Mouse (Mus musculus) hindbrain, embryonic 16.5 days (tissue): ENCODE data around the gene Ube3c. TPM values are rescaled to one million over a fixed set of nuclear protein-coding genes. Genes with fewer than 3 reads are reported as not detected.
"Not testable (repeated sequence)": the region's sequence is repeated elsewhere in the genome, so short reads cannot be mapped to it uniquely, and the experiment has no call there.

Experiments
- ATAC-seq: fragments of 200-750 bp; cut with Nextera tagmentation; 2 replicates; pipeline ENCODE4 v1.8.0; 2017; ENCODE audit warnings: moderate TSS enrichment, moderate library complexity
- H3K27ac ChIP-seq: fragments of 300-500 bp; sonication (generic); 2 replicates; pipeline ENCODE4 v1.5.1; 2014; ENCODE audit warnings: low read depth, mild to moderate bottlenecking, control low read depth, low read length, moderate library complexity
- H3K27me3 ChIP-seq: fragments of 300-500 bp; sonication (generic); replicated peaks from 2 replicates; pipeline ENCODE4 v1.6.1; 2014; ENCODE audit warnings: low read length; ENCODE audit not compliant: control insufficient read depth, insufficient read depth
- H3K36me3 ChIP-seq: fragments of 300-500 bp; sonication (generic); 2 replicates; pipeline ENCODE4 v1.6.1; 2014; ENCODE audit warnings: mild to moderate bottlenecking, low read length, moderate library complexity, mixed read lengths; ENCODE audit not compliant: control insufficient read depth, insufficient read depth
- H3K4me1 ChIP-seq: fragments of 300-500 bp; sonication (generic); 2 replicates; pipeline ENCODE4 v1.6.1; 2014; ENCODE audit warnings: low read depth, low read length; ENCODE audit not compliant: control insufficient read depth, insufficient read depth
- H3K4me2 ChIP-seq: fragments of 300-500 bp; sonication (generic); 2 replicates; pipeline ENCODE4 v1.6.1; 2014; ENCODE audit warnings: mild to moderate bottlenecking, low read length, control low read depth, moderate library complexity
- H3K4me3 ChIP-seq: fragments of 300-500 bp; sonication (generic); 2 replicates; pipeline ENCODE4 v1.5.1; 2014; ENCODE audit warnings: mild to moderate bottlenecking, low read length, control low read depth, moderate library complexity
- H3K9ac ChIP-seq: fragments of 300-500 bp; sonication (generic); 2 replicates; pipeline ENCODE4 v1.6.1; 2014; ENCODE audit warnings: low read depth, mild to moderate bottlenecking, control low read depth, low read length, moderate library complexity
- H3K9me3 ChIP-seq: fragments of 300-500 bp; sonication (generic); 2 replicates; pipeline ENCODE4 v1.6.1; 2014; ENCODE audit warnings: mild to moderate bottlenecking, low read length, moderate library complexity; ENCODE audit not compliant: control insufficient read depth
- WGBS: fragments of 180-500 bp; shearing (Covaris S2); extraction: QIAGEN DNeasy Blood & Tissue Kit; methylation state at CpG from one replicate; pipeline ENCODE4 v1.1.7; 2014; 5-methylcytosine and 5-hydroxymethylcytosine counted together
- polyA plus RNA-seq: library from polyadenylated mRNA; unstranded; fragments of >200 nt; fragmentation: Nextera tagmentation; extraction: Ambion mirVana; gene quantifications from 2 replicates; pipeline ENCODE4 v1.2.1, GENCODE M21; 2015

Gene Ube3c
- polyA plus RNA-seq, 1 experiment from 2014 or later: 19.1 TPM

DNA sequence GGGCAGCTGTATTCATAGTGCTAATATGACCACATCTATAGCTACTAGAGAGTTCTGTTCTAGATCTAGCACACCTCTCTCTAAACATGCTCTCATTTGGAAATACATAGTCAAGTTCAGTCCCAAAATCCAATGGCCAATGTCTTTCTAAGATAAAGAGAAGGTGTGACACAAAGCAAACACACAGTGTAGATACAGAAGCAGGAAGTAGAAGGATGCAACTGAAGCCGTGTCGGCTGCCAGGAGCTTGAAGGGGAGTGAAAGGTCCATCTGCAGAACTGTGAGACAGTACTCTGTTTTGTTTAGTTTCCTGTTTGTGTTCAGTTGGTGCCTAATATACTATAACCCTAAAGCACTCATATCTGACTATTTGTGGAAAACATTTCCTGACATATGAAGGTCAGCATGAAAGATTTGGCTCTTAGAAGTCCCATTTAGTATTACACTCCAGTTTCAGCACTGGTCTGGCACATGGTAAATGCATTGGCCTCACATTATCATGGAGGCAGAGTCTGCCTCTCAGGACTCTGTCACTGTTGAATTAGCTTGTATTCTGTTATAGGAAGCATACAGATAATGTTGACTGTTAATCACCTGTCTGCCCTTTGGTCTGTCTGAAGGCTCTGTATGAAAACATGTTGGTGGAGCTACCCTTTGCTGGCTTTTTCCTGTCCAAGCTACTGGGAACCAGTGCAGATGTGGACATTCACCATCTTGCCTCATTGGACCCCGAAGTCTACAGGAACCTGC, 88.7 kb downstream of the Ube3c start:
- Histone ChIP-seq H3K4me1 (no peaks in the 10 kb centered on the region), H3K9ac (no peak overlapping the region), H3K27ac (no peak overlapping the region), H3K36me3 (peaks cover 18% of the 10 kb centered on the region), H3K27me3 (no peaks in the 10 kb centered on the region), H3K9me3 (no peaks in the 10 kb centered on the region), H3K4me2 (no peak overlapping the region), H3K4me3 (no peak overlapping the region)
- WGBS: 91% methylated on average over 3 of the region's 3 CpGs
- ATAC-seq: no peak

DNA sequence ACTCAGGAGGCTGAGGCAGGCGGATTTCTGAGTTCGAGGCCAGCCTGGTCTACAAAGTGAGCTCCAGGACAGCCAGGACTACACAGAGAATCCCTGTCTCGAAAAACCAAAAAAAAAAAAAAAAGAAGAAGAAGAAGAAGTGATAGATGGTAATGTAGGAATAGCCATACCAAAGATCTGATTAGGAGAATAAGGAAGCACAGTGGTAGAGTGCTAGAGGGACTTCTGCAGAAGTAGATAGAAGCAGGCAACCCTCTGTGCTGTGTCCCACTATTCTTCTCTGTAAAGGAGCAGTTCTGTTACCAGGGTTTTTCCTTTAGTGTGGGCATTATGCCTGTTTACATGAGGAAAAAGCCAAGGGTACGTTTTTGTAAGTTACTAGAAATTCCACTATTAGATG, 92.2 kb downstream of the Ube3c start:
- not testable (repeated sequence) for H3K4me3 ChIP-seq, H3K9ac ChIP-seq, H3K4me2 ChIP-seq, ATAC-seq, H3K27ac ChIP-seq, H3K4me1 ChIP-seq, H3K27me3 ChIP-seq, H3K9me3 ChIP-seq
- WGBS: 94% methylated on average over 4 of the region's 4 CpGs
- peaks cover 30% of the 10 kb centered on the region for H3K36me3 ChIP-seq

DNA sequence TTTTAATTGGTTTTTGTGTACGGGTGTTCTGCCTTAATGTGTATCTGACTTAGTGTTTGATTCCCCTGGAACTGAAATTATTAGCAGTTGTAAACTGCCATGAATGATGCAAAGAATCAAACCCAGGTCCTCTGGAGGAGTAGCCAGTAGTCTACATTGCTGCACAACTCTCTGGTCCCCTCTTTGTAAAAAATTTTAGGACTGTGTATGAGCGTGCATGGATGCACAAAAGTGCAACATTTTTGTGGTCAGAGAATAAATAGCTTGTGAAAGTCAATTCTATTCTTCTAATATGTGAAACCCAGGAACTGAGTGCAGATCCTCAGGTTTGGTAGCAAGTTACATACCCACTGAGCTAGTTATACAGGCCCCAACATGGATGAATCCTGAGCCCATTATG, 96.3 kb downstream of the Ube3c start:
- 94% methylated on average over 2 of the region's 2 CpGs for WGBS
- Histone ChIP-seq H3K4me2 (no peak overlapping the region), H3K27me3 (no peaks in the 10 kb centered on the region), H3K4me1 (no peaks in the 10 kb centered on the region), H3K27ac (no peak overlapping the region), H3K36me3 (peaks cover 25% of the 10 kb centered on the region), H3K9me3 (no peaks in the 10 kb centered on the region), H3K4me3 (no peak overlapping the region), H3K9ac (no peak overlapping the region)
- no peak for ATAC-seq

DNA sequence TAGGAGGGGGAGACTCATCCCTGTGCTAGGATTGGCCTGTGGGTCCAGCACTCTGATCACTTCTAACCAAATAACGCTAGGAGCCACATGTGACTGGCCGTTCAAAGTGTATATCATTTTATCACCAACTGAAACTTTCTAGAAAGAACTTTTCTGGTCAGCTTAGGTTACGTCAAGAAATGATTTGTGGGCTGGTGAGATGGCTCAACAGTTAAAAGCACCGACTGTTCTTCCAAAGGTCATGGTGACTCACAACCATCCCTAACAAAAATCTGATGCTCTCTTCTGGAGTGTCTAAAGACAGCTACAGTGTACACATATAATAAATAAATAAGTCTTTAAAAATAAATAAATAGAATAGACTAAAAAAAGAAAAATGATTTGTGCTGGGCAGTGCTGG, 103.5 kb downstream of the Ube3c start:
- H3K4me3 ChIP-seq: no peak overlapping the region
- H3K9ac ChIP-seq: no peak overlapping the region
- no peak for ATAC-seq
- 91% methylated on average over 4 of the region's 4 CpGs for WGBS
- H3K27me3 ChIP-seq: no peaks in the 10 kb centered on the region
- no peak overlapping the region for H3K27ac ChIP-seq
- peaks cover 47% of the 10 kb centered on the region for H3K36me3 ChIP-seq
- no peak overlapping the region for H3K4me2 ChIP-seq
- H3K4me1 ChIP-seq: no peaks in the 10 kb centered on the region
- no peaks in the 10 kb centered on the region for H3K9me3 ChIP-seq

DNA sequence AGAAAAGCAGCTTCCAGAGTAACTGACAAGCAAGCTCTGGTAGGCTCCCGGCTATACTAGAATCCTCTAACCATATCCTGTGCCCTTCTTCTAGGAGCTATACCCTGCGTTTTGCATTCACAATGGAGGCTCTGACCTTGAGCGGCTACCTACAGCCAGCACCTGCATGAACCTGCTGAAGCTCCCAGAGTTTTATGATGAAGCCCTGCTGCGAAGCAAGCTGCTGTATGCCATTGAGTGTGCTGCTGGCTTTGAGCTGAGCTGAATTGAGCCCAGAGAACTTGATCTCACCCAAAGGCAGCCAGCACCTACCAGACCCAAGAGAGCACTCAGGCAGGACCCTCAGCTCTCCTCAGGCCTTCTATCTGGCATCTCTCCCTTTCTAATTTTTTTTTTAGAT, 105.3 kb downstream of the Ube3c start:
- H3K9ac ChIP-seq: no peak overlapping the region
- no peak for ATAC-seq
- H3K4me1 ChIP-seq: no peaks in the 10 kb centered on the region
- H3K27me3 ChIP-seq: no peaks in the 10 kb centered on the region
- no peaks in the 10 kb centered on the region for H3K9me3 ChIP-seq
- H3K36me3 ChIP-seq: peaks cover 46% of the 10 kb centered on the region
- no peak overlapping the region for H3K4me3 ChIP-seq
- no peak overlapping the region for H3K4me2 ChIP-seq
- 97% methylated on average over 4 of the region's 4 CpGs for WGBS
- H3K27ac ChIP-seq: no peak overlapping the region

DNA sequence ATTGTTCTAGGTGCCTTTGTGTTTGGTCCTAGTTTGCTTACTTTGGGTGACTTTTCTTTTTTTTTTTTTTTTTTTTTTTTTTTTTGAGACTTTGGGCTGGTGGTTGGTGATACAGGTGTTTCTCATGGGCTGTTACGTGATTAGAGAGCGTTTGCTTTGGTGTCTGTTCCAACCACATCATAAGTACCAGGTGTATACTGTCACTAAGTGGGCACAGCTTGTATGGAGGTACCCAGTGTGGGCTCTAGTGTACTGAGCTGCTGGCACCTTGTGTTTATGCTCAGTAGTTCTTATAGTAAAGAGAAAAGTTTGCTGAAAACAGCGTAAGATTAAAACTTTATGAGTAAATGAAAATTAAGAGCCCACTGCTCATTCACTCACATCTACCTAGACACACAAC, 107.4 kb downstream of the Ube3c start:
- H3K4me3 ChIP-seq: no peak overlapping the region
- H3K27me3 ChIP-seq: no peaks in the 10 kb centered on the region
- H3K9ac ChIP-seq: no peak overlapping the region
- H3K9me3 ChIP-seq: no peaks in the 10 kb centered on the region
- no peak overlapping the region for H3K4me2 ChIP-seq
- 98% methylated on average over 3 of the region's 3 CpGs for WGBS
- H3K27ac ChIP-seq: no peak overlapping the region
- no peaks in the 10 kb centered on the region for H3K4me1 ChIP-seq
- no peak for ATAC-seq
- H3K36me3 ChIP-seq: peaks cover 29% of the 10 kb centered on the region

DNA sequence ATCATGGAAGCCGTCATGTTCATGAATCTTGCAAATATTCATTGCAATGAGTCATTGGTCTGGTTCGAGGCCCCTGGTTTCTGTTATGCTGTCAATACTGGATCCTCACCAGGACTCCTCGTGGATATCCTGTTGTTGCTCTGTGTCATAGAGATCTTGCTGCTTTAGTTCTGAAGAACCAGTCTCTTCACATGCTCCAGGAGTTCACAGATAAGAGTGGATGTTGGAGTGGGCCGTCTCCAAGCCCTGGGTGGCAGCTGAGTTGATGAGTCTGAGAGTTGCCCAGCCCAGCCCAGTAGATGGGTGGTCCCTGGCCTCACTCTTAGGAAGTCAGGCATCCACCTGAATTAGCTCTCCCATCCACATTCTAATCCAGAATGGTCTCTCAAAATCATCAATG, 116.0 kb downstream of the Ube3c start:
- WGBS: 91% methylated on average over 4 of the region's 4 CpGs
- no peaks in the 10 kb centered on the region for H3K9me3 ChIP-seq
- ATAC-seq: no peak

DNA sequence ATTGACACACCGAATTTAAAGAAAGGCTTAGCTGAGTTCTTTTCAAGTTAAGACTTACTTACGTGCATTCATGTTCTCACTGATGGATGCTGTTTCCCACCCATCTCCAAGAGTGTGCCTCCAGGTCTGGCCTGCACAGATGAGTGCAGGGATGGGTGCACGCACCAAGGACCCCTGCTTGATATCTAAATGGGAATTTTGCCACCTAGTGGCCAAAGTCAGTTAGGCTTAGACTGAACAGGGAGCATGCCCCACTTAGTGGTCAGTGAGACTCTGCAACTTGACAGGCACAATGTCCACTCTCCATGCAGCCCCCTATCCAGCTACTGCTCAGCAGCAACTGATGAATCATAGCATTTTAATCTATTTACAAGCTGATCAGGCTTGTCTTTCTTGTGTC, 118.6 kb downstream of the Ube3c start:
- peak; percentile 64; the same call in 1 of the 2 replicates for ATAC-seq
- Histone ChIP-seq H3K4me2 (no peak overlapping the region), H3K9me3 (no peaks in the 10 kb centered on the region), H3K27me3 (no peaks in the 10 kb centered on the region), H3K4me3 (no peak overlapping the region), H3K36me3 (no peaks in the 10 kb centered on the region), H3K9ac (no peak overlapping the region), H3K4me1 (no peaks in the 10 kb centered on the region), H3K27ac (no peak overlapping the region)
- 53% methylated on average over 3 of the region's 3 CpGs for WGBS

More for the DNA sequence above, 116.0 kb downstream of the Ube3c start:
- Histone ChIP-seq H3K4me2 (no peak overlapping the region), H3K27me3 (no peaks in the 10 kb centered on the region), H3K4me3 (no peak overlapping the region), H3K36me3 (no peaks in the 10 kb centered on the region), H3K9ac (no peak overlapping the region), H3K27ac (no peak overlapping the region), H3K4me1 (no peaks in the 10 kb centered on the region)

DNA sequence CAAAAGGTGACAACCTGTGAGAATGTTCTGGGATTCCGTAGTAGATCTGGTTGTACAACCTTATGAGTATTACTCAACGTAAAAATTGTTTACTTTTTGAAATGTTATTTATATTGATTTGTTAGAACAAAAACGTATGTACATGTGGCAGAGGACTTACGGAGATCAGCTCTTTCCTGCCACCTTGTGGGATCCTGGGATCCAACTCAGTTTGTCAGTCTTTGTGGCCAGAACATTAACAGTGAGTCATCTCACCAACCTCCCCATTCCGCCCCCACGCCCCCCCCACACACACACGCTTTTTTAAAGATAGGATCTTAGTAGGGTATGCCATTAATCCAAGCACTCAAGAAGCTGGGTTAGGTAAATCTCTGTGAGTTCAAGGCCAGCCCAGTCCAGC, 119.3 kb downstream of the Ube3c start:
- no peak overlapping the region for H3K4me3 ChIP-seq
- WGBS: 55% methylated on average over 7 of the region's 7 CpGs
- ATAC-seq: no peak
- H3K4me2 ChIP-seq: no peak overlapping the region
- no peak overlapping the region for H3K27ac ChIP-seq
- H3K4me1 ChIP-seq: no peaks in the 10 kb centered on the region
- no peaks in the 10 kb centered on the region for H3K9me3 ChIP-seq
- no peaks in the 10 kb centered on the region for H3K36me3 ChIP-seq
- no peaks in the 10 kb centered on the region for H3K27me3 ChIP-seq
- no peak overlapping the region for H3K9ac ChIP-seq
